Mouse (Mus musculus): ENCODE data around the gene Usp10. TPM values are rescaled to one million over a fixed set of nuclear protein-coding genes. Genes with fewer than 3 reads are reported as not detected.

Gene Usp10
- total RNA-seq, 2 experiments from 2014 or later = 94.5 to 114 TPM

GRCm38 (mm10) chr8:119912643-119913042 lies 2.5 kb downstream of the Usp10 start:
- intact Hi-C loops (cut with DNase I) = no loop called here
- DNase-seq (ENCODE audit: extremely low spot score in 1 of 2, low spot score in 2 of 2) = no peak

DNA sequence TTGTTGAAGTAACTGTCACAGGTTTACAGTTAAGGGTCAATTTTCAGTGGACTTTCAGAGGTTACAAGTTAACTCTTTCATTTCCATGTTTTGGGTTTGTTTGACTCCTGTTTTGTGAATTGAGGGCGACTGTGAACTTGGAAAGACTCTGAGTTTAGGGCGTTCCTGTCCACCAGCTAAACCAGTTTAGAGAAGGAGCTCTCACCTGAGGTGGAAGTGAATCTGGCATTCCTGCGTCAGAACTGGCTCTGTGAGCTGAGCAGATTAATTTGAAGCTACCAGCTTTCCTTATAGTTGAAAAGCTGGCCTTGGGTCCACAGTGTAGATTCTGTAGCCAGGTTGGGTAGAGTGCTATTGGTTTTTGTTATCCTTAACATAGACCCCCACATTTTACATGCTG lies 3.0 kb downstream of the Usp10 start:
- DNase-seq (ENCODE audit: extremely low spot score in 1 of 2, low spot score in 2 of 2) = no peak
- intact Hi-C loops (cut with DNase I) = no loop called here

DNA sequence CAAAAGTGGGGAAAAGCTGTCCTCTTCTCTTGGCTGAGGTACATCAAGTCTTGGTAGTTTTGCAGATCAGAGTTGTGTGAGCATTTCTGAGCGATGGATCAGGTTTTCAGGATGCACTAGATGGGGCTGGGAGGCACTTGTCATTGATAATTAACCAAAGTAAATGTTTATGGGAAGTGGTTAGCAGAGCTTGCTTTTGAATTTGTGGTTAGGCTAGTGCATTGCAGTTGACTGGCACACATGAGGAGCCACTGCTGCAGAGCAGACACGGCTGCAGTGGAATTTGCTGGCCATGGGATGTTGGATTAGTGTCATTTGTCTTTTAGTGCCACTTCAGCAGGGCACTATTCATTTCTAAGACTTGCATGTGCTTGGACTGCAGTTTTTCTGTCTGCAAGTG lies 4.0 kb downstream of the Usp10 start:
- intact Hi-C loops (cut with DNase I) = no loop called here
- DNase-seq (ENCODE audit: extremely low spot score in 1 of 2, low spot score in 2 of 2) = no peak

DNA sequence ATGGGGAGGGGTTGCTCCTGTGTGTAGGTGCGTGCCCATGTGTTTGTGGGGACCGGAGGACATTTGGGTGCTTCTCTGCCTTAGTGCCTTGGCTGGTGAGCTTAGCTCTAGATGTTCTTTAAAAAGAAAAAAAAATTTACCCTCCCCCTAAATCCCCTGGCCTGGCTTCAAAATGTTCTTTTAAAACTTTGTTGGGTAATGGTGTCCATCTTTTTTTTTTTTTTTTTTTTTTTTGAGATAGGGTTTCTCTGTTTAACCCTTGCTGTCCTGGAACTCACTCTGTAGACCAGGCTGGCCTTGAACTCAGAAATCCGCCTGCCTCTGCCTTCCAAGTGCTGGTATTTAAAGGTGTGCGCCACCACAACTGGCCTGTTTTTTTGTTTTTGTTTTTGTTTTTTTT lies 5.1 kb downstream of the Usp10 start:
- no peak for DNase-seq (ENCODE audit: extremely low spot score in 1 of 2, low spot score in 2 of 2)
- intact Hi-C loops (cut with DNase I) = no loop called here

- DNase-seq (ENCODE audit: extremely low spot score in 1 of 2, low spot score in 2 of 2) = no peak
- intact Hi-C loops (cut with DNase I) = no loop called here
Observed at GRCm38 (mm10) chr8:119916237-119916892, 6.2 kb downstream of the Usp10 start.

GRCm38 (mm10) chr8:119917415-119917814 lies 7.3 kb downstream of the Usp10 start:
- no peak for DNase-seq (ENCODE audit: extremely low spot score in 1 of 2, low spot score in 2 of 2)
- intact Hi-C loops (cut with DNase I) = no loop called here

GRCm38 (mm10) chr8:119918155-119918567 lies 8.0 kb downstream of the Usp10 start:
- intact Hi-C loops (cut with DNase I) = no loop called here
- DNase-seq (ENCODE audit: extremely low spot score in 1 of 2, low spot score in 2 of 2) = no peak

DNA sequence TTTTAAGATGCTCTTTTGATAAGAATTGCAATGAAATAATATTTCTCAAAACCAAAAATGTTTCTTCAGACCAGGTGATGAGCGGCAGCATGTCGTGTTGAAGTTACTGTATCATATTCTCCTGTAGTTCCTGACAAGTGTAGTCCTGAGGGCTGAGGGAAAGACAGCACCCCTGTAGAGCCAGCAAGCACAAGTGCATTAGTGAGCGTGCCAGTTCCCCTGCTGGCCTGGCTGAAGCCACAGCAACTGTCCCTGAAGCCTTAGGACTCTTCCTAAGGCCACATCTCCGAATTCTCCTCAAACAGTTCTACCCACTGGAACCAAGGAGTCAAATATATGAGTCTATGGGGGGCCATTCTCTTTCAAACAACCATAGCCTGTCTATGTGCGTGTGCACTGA lies 13.1 kb downstream of the Usp10 start:
- DNase-seq (ENCODE audit: extremely low spot score in 1 of 2, low spot score in 2 of 2) = no peak
- intact Hi-C loops (cut with DNase I) = loop anchor here (10.0 kb wide), 1 partner anchor 138 kb away; no protein-coding TSS in a partner anchor

GRCm38 (mm10) chr8:119925428-119925827 lies 15.3 kb downstream of the Usp10 start:
- no peak for DNase-seq (ENCODE audit: extremely low spot score in 1 of 2, low spot score in 2 of 2)
- intact Hi-C loops (cut with DNase I) = loop anchor here (10.0 kb wide), 1 partner anchor 141 kb away; no protein-coding TSS in a partner anchor

DNA sequence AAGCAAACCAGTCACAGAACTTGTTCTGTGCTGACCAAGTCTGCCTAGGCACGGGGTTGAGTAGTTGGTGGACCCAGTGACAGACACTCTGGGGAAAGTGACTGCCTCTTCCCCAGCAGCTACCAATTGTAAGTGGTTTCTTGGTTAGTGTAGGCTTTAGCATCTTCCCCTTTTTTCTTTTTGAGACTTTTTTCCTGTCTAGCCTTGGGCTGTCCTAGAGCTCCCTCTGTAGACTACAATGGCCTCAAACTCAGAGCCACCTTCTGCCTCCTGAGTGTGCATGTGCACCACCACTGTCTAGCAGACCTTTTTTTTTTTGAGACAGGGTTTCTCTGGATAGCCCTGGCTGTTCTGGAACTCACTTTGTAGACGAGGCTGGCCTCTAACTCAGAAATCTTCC lies 16.3 kb downstream of the Usp10 start:
- intact Hi-C loops (cut with DNase I) = loop anchor here (10.0 kb wide), 1 partner anchor 142 kb away; no protein-coding TSS in a partner anchor
- DNase-seq (ENCODE audit: extremely low spot score in 1 of 2, low spot score in 2 of 2) = no peak

DNA sequence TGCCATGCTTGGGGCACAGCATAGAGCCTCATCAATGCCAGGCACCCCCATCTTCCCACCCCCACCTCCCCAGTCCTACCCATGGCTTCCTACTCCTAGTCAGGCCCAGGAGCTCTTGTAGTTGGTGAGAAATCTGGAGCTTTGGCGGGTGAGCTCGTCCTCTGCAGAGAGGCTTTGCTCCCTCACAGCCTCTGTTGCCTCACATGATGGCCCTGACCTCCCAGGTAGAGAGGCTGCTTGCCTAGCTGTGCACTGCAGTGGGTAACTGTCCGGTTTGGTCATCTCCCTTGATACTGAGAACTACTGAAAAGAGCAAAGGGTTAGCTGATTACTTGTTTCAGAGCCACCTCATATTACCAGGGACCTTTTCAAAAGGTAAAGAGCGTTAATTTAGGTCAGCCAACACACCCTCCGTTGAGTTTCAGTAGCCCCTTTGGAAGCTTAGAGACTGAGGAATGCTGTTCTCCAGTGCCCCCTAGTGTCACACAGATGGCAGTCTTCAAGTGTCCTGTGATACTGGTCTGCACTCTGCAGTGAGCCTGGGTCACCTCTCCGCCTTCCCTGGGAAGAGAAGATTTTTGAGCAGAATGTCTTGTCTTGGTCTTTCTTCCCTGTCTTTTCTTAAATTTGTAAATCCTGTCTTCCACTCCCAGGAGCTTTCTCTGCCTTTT lies 17.4 kb downstream of the Usp10 start:
- intact Hi-C loops (cut with DNase I) = loop anchor here (10.0 kb wide), 1 partner anchor 143 kb away; no protein-coding TSS in a partner anchor
- no peak for DNase-seq (ENCODE audit: extremely low spot score in 1 of 2, low spot score in 2 of 2)

- intact Hi-C loops (cut with DNase I) = no loop called here
- no peak for DNase-seq (ENCODE audit: extremely low spot score in 1 of 2, low spot score in 2 of 2)
Observed at GRCm38 (mm10) chr8:119931317-119931716, 21.2 kb downstream of the Usp10 start.

DNA sequence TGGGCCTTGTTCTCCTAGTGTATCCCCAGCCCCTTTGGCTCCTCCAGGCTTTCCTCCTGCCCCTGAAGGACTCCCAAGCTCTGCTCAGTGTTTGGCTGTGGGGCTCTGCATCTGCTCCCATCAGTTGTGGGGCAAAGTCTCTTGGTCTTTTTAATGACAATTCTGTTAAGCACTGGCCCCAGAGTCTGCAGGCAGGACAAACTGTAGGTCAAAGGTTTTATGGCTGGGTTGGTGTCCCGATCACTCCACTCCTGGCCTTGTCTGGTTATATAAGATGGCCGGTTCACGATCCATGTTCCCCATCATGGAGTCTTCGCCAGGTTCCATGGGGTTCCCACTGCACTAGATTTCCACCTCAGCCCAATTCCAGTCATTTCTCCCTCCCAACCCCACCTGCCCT lies 23.5 kb downstream of the Usp10 start:
- intact Hi-C loops (cut with DNase I) = no loop called here
- DNase-seq (ENCODE audit: extremely low spot score in 1 of 2, low spot score in 2 of 2) = no peak

- intact Hi-C loops (cut with DNase I) = no loop called here
- DNase-seq (ENCODE audit: extremely low spot score in 1 of 2, low spot score in 2 of 2) = no peak
Observed at GRCm38 (mm10) chr8:119935541-119935940, 25.4 kb downstream of the Usp10 start.

GRCm38 (mm10) chr8:119938481-119938880 lies 28.3 kb downstream of the Usp10 start:
- DNase-seq (ENCODE audit: extremely low spot score in 1 of 2, low spot score in 2 of 2) = no peak
- intact Hi-C loops (cut with DNase I) = no loop called here

DNA sequence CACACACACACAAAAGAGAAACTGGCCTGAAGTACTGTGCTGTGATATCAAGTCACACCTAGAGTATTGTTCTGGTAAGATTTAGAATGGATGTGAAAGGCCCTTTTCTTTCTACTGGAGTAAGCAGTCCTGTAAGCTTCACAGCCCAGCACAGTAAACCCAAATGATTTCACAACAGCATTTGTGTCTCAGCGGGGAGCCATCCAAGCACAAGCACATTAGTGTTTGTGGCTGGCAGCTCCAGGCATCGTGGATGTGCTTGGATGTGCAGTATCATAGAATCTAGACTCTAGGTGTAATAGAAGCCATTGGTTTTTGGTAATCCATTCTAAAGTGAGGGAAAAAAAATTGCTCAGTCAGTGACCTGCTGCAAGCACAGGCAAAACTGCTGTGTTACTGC lies 29.2 kb downstream of the Usp10 start:
- DNase-seq (ENCODE audit: extremely low spot score in 1 of 2, low spot score in 2 of 2) = no peak
- intact Hi-C loops (cut with DNase I) = no loop called here

- DNase-seq (ENCODE audit: extremely low spot score in 1 of 2, low spot score in 2 of 2) = no peak
- intact Hi-C loops (cut with DNase I) = no loop called here
Observed at GRCm38 (mm10) chr8:119941471-119941870, 31.3 kb downstream of the Usp10 start.

DNA sequence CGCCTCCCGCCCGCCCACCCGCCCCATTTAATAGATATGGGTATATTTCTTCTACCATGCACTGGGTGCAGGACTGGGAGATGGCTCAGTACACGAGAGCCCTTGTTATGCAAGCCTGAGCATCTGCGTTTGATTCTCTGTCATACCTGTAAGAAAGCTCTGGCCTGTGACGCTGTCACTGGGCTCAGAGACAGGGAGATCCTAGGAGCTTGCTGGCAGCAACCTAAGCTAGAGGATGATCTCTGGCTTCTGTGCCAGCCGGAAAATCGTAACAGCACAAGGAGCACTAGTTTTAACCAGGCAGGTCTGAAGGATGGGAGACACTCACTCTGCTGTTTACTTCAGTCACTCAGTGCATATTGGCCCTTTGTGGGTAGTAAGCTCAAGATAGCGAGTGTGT lies 33.5 kb downstream of the Usp10 start:
- intact Hi-C loops (cut with DNase I) = loop anchor here (2.0 kb wide), 1 partner anchor 135 kb away; no protein-coding TSS in a partner anchor
- DNase-seq (ENCODE audit: extremely low spot score in 1 of 2, low spot score in 2 of 2) = no peak

GRCm38 (mm10) chr8:119944096-119944811 lies 34.1 kb downstream of the Usp10 start:
- intact Hi-C loops (cut with DNase I) = loop anchor here (2.0 kb wide), 1 partner anchor 135 kb away; no protein-coding TSS in a partner anchor
- DNase-seq (ENCODE audit: extremely low spot score in 1 of 2, low spot score in 2 of 2) = peak; percentile 64 to 74
